Mouse (Mus musculus) right cerebral cortex, adult 18-20 months (tissue): Measurements from ENCODE around the gene Dclre1b.

Experiments used
- DNase-seq: peaks from one replicate; pipeline ENCODE4 v3.0.0; 2022; ENCODE audit warnings: mixed read lengths

Gene Dclre1b

DNA sequence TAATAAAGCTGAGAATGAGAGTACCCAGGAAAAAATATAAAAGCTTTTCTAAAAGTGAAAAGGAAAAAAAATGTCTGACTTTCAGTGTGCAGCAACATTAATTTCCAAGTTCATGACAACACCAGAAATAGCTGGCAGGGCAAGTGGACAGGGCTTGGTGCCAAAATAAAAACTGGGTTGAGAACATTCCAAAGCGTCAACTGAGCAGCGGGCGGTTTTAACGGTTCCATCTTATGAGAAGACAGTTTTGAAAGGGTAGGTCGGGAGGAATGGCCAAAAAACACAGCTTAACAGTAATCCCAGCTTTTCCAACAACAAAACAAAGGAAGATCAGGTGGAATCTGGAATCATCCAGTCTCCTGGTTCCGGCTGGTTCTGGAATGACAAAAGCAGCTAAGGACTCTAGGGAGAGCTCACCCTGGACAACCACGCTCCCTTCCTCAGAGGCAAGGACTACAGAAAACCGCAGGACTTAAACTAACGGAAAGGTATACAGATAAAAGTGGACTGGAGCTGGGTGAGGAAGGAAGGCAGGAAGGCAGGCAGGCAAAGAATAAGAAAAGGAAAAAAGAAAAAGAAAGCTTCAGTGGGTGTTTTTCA is 37.6 kb downstream of the Dclre1b start:
- peak; percentile 27 for DNase-seq

DNA sequence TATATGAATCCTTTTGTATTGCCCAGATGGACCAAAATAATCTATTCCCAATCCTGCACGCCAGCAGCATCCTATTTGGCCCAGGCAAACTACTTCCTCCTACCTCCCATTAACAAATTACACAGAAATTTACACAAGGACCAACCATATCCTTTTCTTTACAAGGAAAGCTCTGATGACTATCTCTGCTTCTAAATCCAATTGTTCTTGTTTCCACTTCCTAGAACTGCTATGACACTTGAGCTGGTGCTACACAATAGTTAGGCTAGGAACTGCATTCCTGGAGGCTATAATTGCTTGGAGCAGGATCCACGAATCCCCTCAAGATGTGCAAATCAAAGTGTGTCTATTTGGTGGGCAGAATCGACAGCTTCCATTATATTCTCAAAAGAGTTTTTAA is 42.5 kb downstream of the Dclre1b start:
- no peak for DNase-seq

DNA sequence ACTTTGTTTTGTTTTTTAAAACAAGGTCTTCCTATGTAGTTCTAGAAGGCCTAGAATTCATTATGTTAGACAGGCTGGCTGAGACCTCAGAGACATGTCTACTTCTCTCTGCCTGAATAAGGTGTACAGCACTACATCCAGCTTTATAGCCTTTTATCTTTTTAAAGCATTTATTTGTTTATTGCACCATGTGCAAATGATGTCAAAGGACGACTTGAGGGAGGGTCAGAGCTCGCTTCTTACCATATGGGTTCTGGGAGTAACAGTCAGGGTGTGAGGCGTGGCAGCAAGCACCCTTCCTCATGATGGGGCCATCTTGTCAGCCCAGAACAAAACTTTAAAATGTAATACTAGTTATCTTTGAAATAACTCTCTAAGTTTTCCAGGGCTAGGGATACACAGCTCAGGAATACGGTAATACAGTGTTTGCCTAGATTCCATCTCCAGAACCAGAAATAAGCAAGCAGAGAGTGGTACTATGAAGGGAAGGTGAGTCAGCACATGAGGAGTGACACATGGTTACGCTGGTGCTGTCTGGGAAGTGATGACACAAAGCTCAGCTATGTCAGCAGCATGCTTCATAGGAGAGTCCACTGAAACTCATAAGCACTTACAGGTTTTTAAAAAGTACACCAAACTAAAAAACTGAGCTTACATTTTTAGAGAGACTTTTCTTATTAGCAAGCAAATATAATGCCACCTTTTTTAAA is 49.8 kb downstream of the Dclre1b start:
- DNase-seq = no peak

DNA sequence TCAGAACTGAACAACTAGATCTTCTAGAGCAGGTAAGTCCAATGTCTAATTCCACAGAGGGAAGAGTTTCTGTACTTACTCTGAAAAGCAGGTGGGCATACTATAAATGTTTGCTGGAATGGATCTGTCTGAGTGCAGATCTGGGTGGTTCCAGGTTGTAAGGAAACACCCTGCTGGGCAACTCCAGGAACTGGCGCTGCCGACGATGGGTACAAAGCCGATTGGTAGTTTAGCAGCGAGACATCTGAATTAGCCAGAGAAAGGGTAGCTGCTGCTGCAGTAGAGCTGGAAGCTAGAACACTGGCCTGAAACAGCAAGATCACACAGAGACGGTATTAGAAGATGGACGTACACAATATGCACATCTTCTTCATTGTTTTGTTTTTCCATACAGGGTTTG is 50.8 kb downstream of the Dclre1b start:
- DNase-seq = no peak

DNA sequence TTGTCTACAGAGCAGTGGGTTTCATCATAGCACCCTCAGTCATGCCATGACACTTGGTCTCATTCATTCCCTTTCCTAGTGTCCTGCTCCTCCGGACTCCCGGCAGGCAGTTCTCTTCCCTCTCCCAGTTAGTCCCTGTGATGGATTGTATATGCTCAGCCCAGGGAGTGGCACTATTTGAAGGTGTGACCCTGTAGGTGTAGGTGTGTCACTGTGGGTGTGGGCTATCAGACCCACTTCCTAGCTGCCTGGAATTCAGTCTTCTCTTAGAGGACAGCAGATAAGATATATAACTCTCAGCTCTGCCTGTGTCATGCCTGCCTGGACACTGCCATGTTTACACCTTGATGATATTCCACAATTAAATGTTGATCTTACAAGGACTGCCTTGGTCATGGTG is 52.3 kb downstream of the Dclre1b start:
- no peak for DNase-seq

DNA sequence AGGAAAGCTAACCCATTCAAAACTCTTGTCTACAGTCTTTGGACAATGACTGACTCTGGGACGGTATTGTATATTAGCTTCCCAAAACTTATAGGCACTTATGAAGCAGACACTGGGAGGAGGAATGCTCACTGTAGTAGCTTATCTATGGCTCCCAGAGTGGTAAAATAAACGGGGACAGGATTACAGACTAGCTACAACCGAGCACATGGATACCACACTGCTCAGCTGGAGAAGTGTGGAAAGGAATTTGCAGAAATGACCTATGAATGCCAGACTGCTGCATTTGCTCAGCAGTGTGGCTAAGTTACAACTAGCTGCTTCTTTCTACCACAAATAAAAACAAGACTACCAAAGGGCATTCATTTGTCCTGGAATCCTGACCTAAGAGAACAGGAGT is 53.9 kb downstream of the Dclre1b start:
- no peak for DNase-seq

DNA sequence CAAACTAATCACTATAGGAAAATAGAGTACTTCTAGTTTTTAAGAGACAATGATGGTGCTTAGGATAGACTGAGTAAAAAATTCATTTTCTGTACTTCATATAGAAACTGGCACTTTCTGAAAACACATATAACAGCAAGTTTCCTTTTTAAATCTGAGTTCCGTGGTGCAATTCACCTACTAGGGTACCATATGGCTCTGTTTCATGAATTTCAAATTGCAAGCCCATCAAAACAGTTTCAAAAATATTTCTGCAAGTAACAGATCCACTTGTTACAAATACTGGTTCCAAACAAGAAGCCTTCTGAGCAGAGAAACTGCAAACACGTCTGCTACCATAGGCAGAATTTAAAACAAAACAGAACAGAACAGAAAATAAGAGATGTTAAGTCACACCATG is 57.7 kb downstream of the Dclre1b start:
- no peak for DNase-seq
